Mouse (Mus musculus) ES-E14 (cell line): ENCODE data around the gene Adam10. TPM values are rescaled to one million over a fixed set of nuclear protein-coding genes. Genes with fewer than 3 reads are reported as not detected.

Source experiments
- DNase-seq: peaks from one replicate; pipeline ENCODE4 v3.0.0-alpha.2; 2013; ENCODE audit warnings: low read depth, low spot score
- H3K27ac ChIP-seq: 2 replicates; pipeline ENCODE4 v1.5.1; 2012; ENCODE audit warnings: low read depth, mild to moderate bottlenecking, low read length, moderate library complexity, mixed read lengths; ENCODE audit not compliant: poor library complexity, insufficient read depth, severe bottlenecking
- H3K36me3 ChIP-seq: 2 replicates; pipeline ENCODE4 v1.6.1; 2012; ENCODE audit warnings: mild to moderate bottlenecking, low read length, moderate library complexity, mixed read lengths; ENCODE audit not compliant: control insufficient read depth, poor library complexity, insufficient read depth, severe bottlenecking
- H3K4me1 ChIP-seq, 2 experiments: fragments of 150-350 bp in 1 of 2; sonication (generic) in 1 of 2; 2 replicates each; pipeline ENCODE4 v1.6.1; 2012; ENCODE audit warnings: low read length in 2 of 2, mild to moderate bottlenecking in 1 of 2, mixed read lengths in 1 of 2; ENCODE audit not compliant: control insufficient read depth in 2 of 2, insufficient read depth in 2 of 2, poor library complexity in 1 of 2
- H3K4me3 ChIP-seq, 2 experiments: fragments of 150-350 bp in 1 of 2; sonication (generic) in 1 of 2; 2 replicates each; pipeline ENCODE4 v1.5.1; 2012; ENCODE audit warnings: low read length in 2 of 2, low read depth in 1 of 2, mild to moderate bottlenecking in 1 of 2, mixed read lengths in 1 of 2; ENCODE audit not compliant: insufficient read depth in 1 of 2, poor library complexity in 1 of 2, severe bottlenecking in 1 of 2
- H3K9ac ChIP-seq: 2 replicates; pipeline ENCODE4 v1.6.1; 2012; ENCODE audit warnings: low read depth, mild to moderate bottlenecking, low read length, mixed read lengths; ENCODE audit not compliant: poor library complexity, insufficient read depth, severe bottlenecking
- H3K9me3 ChIP-seq: fragments of 150-350 bp; sonication (generic); 2 replicates; pipeline ENCODE4 v1.6.1; 2012; ENCODE audit warnings: low read depth, mild to moderate bottlenecking, low read length; ENCODE audit not compliant: control insufficient read depth, insufficient read depth
- CHD2 ChIP-seq: IDR thresholded peaks from 2 replicates; pipeline ENCODE4 v1.6.1; 2014; ENCODE audit warnings: mild to moderate bottlenecking, low read depth, low read length, inconsistent platforms
- HCFC1 ChIP-seq: IDR thresholded peaks from 2 replicates; pipeline ENCODE4 v1.6.1; 2012; ENCODE audit warnings: low read length, inconsistent platforms, borderline replicate concordance; ENCODE audit not compliant: insufficient read depth
- MAFK ChIP-seq: IDR thresholded peaks from 2 replicates; pipeline ENCODE4 v1.6.1; 2014; ENCODE audit warnings: mild to moderate bottlenecking, low read depth, low read length, inconsistent platforms; ENCODE audit not compliant: insufficient read depth
- ZC3H11A ChIP-seq: IDR thresholded peaks from 2 replicates; pipeline ENCODE4 v1.6.1; 2012; ENCODE audit warnings: low read depth, mild to moderate bottlenecking, inconsistent platforms, low read length, borderline replicate concordance
- ZNF384 ChIP-seq: IDR thresholded peaks from 2 replicates; pipeline ENCODE4 v1.6.1; 2012; ENCODE audit warnings: low read depth, low read length, inconsistent platforms
- in situ Hi-C, 2 experiments: fragments of 600-800 bp; cut with MboI; formaldehyde crosslinking; loops; one replicate each; pipeline ENCODE4 v1.15.1; 2025; ENCODE audit warnings: low sequenced_read_pairs in 2 of 2, inconsistent platforms in 1 of 2; ENCODE audit not compliant: unreplicated experiment in 2 of 2
- total RNA-seq: library from RNA; depleted of rRNA; stranded (reverse); fragments of 300-350 nt; gene quantifications from 2 replicates; pipeline ENCODE4 v1.2.3, GENCODE M21; 2012

The Adam10 gene
- total RNA-seq, 1 experiment = 18.1 TPM

GRCm38 (mm10) chr9:70760974-70761373 lies 82.2 kb downstream of the Adam10 start:
- in situ Hi-C loops = no loop called here
- H3K4me3 ChIP-seq = no peak overlapping the region
- no peak overlapping the region for H3K9ac ChIP-seq
- no peaks in the 10 kb centered on the region for H3K36me3 ChIP-seq
- no peak for DNase-seq
- H3K9me3 ChIP-seq = no peaks in the 10 kb centered on the region
- no peaks in the 10 kb centered on the region for H3K4me1 ChIP-seq
- TF ChIP-seq ZC3H11A (no peak), MAFK (no peak), CHD2 (no peak), HCFC1 (no peak), ZNF384 (no peak)
- no peak overlapping the region for H3K27ac ChIP-seq

- TF ChIP-seq CHD2 = no peak
- no peak for TF ChIP-seq MAFK
- no peak for TF ChIP-seq ZNF384
- TF ChIP-seq HCFC1 = no peak
- no peak for TF ChIP-seq ZC3H11A
- in situ Hi-C loops = no loop called here
These were observed 96.7 kb downstream of the Adam10 start for GRCm38 (mm10) chr9:70775517-70775916.

GRCm38 (mm10) chr9:70782191-70782590 lies 103.4 kb downstream of the Adam10 start:
- no peak for DNase-seq
- in situ Hi-C loops = no loop called here
- no peak overlapping the region for H3K4me3 ChIP-seq

More at GRCm38 (mm10) chr9:70775517-70775916, 96.7 kb downstream of the Adam10 start:
- Histone ChIP-seq H3K9ac (no peak overlapping the region), H3K36me3 (no peaks in the 10 kb centered on the region), H3K4me3 (no peak overlapping the region), H3K9me3 (no peaks in the 10 kb centered on the region), H3K4me1 (no peaks in the 10 kb centered on the region), H3K27ac (no peak overlapping the region)
- no peak for DNase-seq

GRCm38 (mm10) chr9:70788705-70789104 lies 109.9 kb downstream of the Adam10 start:
- H3K9ac ChIP-seq = no peak overlapping the region
- H3K4me1 ChIP-seq = no peaks in the 10 kb centered on the region
- TF ChIP-seq ZC3H11A = no peak
- TF ChIP-seq MAFK = no peak
- no peak for TF ChIP-seq ZNF384
- no peak for TF ChIP-seq HCFC1
- TF ChIP-seq CHD2 = no peak
- no peaks in the 10 kb centered on the region for H3K9me3 ChIP-seq
- DNase-seq = no peak
- in situ Hi-C loops = no loop called here
- no peak overlapping the region for H3K27ac ChIP-seq
- H3K36me3 ChIP-seq = no peaks in the 10 kb centered on the region
- no peak overlapping the region for H3K4me3 ChIP-seq

More at GRCm38 (mm10) chr9:70782191-70782590, 103.4 kb downstream of the Adam10 start:
- no peaks in the 10 kb centered on the region for H3K9me3 ChIP-seq
- no peak overlapping the region for H3K27ac ChIP-seq
- TF ChIP-seq ZNF384 (no peak), CHD2 (no peak), ZC3H11A (no peak), MAFK (no peak), HCFC1 (no peak)
- H3K9ac ChIP-seq = no peak overlapping the region
- no peaks in the 10 kb centered on the region for H3K36me3 ChIP-seq
- peaks cover 0 to 2% of the 10 kb centered on the region in 2 experiments; a peak in 1 of 4 replicates for H3K4me1 ChIP-seq

DNA sequence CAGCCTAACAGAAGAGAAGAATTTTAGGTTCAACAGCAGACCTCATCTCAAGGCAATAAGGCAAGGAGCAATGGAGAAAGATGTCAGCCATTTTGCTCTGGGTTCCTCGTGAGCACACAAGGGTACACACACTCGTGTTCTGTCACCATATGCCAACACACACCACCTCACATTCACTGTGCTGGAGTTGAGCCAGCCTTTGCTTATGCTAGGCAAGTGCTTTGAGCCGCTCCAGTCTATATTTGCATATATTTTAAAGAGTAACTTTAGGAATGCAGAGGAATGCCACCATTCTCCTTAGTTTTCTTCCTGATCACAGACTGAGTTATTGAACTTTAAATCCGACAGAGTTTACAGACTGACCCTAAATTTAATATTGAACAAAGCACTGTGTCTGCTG lies 111.8 kb downstream of the Adam10 start:
- DNase-seq = no peak
- no peak overlapping the region for H3K27ac ChIP-seq
- in situ Hi-C loops = no loop called here
- no peak overlapping the region for H3K9ac ChIP-seq
- H3K4me1 ChIP-seq = peaks cover 3 to 6% of the 10 kb centered on the region in 2 experiments; a peak in 3 of 4 replicates
- no peak overlapping the region for H3K4me3 ChIP-seq
- TF ChIP-seq HCFC1 (no peak), MAFK (no peak), ZC3H11A (no peak), ZNF384 (no peak), CHD2 (no peak)
- no peaks in the 10 kb centered on the region for H3K36me3 ChIP-seq
- no peaks in the 10 kb centered on the region for H3K9me3 ChIP-seq
